Mouse (Mus musculus) adrenal gland, postnatal 25 days (tissue): Measurements from ENCODE around the gene Ntn4. TPM values are rescaled to one million over a fixed set of nuclear protein-coding genes. Genes with fewer than 3 reads are reported as not detected.

Experiments used
- total RNA-seq: library from RNA; stranded (reverse); gene quantifications from 2 replicates; pipeline ENCODE4 v1.2.3, GENCODE M21; 2021

Ntn4 gene
- total RNA-seq, 1 experiment from 2014 or later, result 13.2 TPM

Other genes starting within 250 kb of the Ntn4 start
- 63.8 and 66.3 TPM in 2 replicates for gene Lta4h, start 187.3 kb upstream of the Ntn4 start, total RNA-seq
- gene Hal, start 151.9 kb upstream of the Ntn4 start, total RNA-seq, result 0.09 and 3.4 TPM in 2 replicates
- gene Amdhd1, start 100.6 kb upstream of the Ntn4 start, total RNA-seq, result 0.86 TPM in 1 of 2 replicates, not detected in the other
- gene Ccdc38, start 100.0 kb upstream of the Ntn4 start, total RNA-seq, result not detected in 2 replicates
- gene Snrpf, start 51.0 kb upstream of the Ntn4 start, total RNA-seq, result 14.6 and 17.7 TPM in 2 replicates
- gene Usp44, start 190.9 kb downstream of the Ntn4 start, total RNA-seq, result not detected in 2 replicates